Mouse (Mus musculus) ES-E14 (cell line): ENCODE results near the gene Ptprm. TPM values are rescaled to one million over a fixed set of nuclear protein-coding genes. Genes with fewer than 3 reads are reported as not detected.

Experiments
- DNase-seq: peaks from one replicate; pipeline ENCODE4 v3.0.0-alpha.2; 2013; ENCODE audit warnings: low read depth, low spot score
- H3K27ac ChIP-seq: 2 replicates; pipeline ENCODE4 v1.5.1; 2012; ENCODE audit warnings: low read depth, mild to moderate bottlenecking, low read length, moderate library complexity, mixed read lengths; ENCODE audit not compliant: poor library complexity, insufficient read depth, severe bottlenecking
- H3K36me3 ChIP-seq: 2 replicates; pipeline ENCODE4 v1.6.1; 2012; ENCODE audit warnings: mild to moderate bottlenecking, low read length, moderate library complexity, mixed read lengths; ENCODE audit not compliant: control insufficient read depth, poor library complexity, insufficient read depth, severe bottlenecking
- H3K4me1 ChIP-seq, 2 experiments: fragments of 150-350 bp in 1 of 2; sonication (generic) in 1 of 2; 2 replicates each; pipeline ENCODE4 v1.6.1; 2012; ENCODE audit warnings: low read length in 2 of 2, mild to moderate bottlenecking in 1 of 2, mixed read lengths in 1 of 2; ENCODE audit not compliant: control insufficient read depth in 2 of 2, insufficient read depth in 2 of 2, poor library complexity in 1 of 2
- H3K4me3 ChIP-seq, 2 experiments: fragments of 150-350 bp in 1 of 2; sonication (generic) in 1 of 2; 2 replicates each; pipeline ENCODE4 v1.5.1; 2012; ENCODE audit warnings: low read length in 2 of 2, low read depth in 1 of 2, mild to moderate bottlenecking in 1 of 2, mixed read lengths in 1 of 2; ENCODE audit not compliant: insufficient read depth in 1 of 2, poor library complexity in 1 of 2, severe bottlenecking in 1 of 2
- H3K9ac ChIP-seq: 2 replicates; pipeline ENCODE4 v1.6.1; 2012; ENCODE audit warnings: low read depth, mild to moderate bottlenecking, low read length, mixed read lengths; ENCODE audit not compliant: poor library complexity, insufficient read depth, severe bottlenecking
- H3K9me3 ChIP-seq: fragments of 150-350 bp; sonication (generic); 2 replicates; pipeline ENCODE4 v1.6.1; 2012; ENCODE audit warnings: low read depth, mild to moderate bottlenecking, low read length; ENCODE audit not compliant: control insufficient read depth, insufficient read depth
- CHD2 ChIP-seq: IDR thresholded peaks from 2 replicates; pipeline ENCODE4 v1.6.1; 2014; ENCODE audit warnings: mild to moderate bottlenecking, low read depth, low read length, inconsistent platforms
- HCFC1 ChIP-seq: IDR thresholded peaks from 2 replicates; pipeline ENCODE4 v1.6.1; 2012; ENCODE audit warnings: low read length, inconsistent platforms, borderline replicate concordance; ENCODE audit not compliant: insufficient read depth
- MAFK ChIP-seq: IDR thresholded peaks from 2 replicates; pipeline ENCODE4 v1.6.1; 2014; ENCODE audit warnings: mild to moderate bottlenecking, low read depth, low read length, inconsistent platforms; ENCODE audit not compliant: insufficient read depth
- ZC3H11A ChIP-seq: IDR thresholded peaks from 2 replicates; pipeline ENCODE4 v1.6.1; 2012; ENCODE audit warnings: low read depth, mild to moderate bottlenecking, inconsistent platforms, low read length, borderline replicate concordance
- ZNF384 ChIP-seq: IDR thresholded peaks from 2 replicates; pipeline ENCODE4 v1.6.1; 2012; ENCODE audit warnings: low read depth, low read length, inconsistent platforms
- in situ Hi-C, 2 experiments: fragments of 600-800 bp; cut with MboI; formaldehyde crosslinking; loops; one replicate each; pipeline ENCODE4 v1.15.1; 2025; ENCODE audit warnings: low sequenced_read_pairs in 2 of 2, inconsistent platforms in 1 of 2; ENCODE audit not compliant: unreplicated experiment in 2 of 2
- total RNA-seq: library from RNA; depleted of rRNA; stranded (reverse); fragments of 300-350 nt; gene quantifications from 2 replicates; pipeline ENCODE4 v1.2.3, GENCODE M21; 2012

Gene Ptprm
- total RNA-seq, 1 experiment, result 2.9 TPM

DNA sequence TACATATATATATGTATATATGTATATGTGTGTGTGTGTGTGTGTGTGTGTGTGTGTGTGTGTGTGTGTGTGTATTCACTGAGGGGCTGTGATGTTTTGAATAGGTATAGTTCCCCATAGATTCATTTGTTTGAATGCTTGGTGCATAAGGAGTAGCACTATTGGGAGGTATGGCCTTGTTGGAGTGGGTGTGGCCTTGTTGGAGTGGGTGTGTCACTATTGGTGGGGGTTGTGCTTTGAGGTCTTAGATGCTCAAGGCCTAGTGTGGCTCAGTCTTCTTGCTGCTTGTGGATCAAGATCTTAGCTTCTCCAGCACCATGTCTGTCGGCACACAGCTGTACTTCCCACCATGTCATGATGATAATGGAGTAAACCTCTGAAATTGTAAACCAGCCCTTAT lies 138.9 kb downstream of the Ptprm start:
- Histone ChIP-seq H3K36me3 (no peaks in the 10 kb centered on the region), H3K9ac (no peak overlapping the region), H3K4me1 (peaks cover 0 to 4% of the 10 kb centered on the region in 2 experiments; a peak in 1 of 4 replicates), H3K4me3 (no peak overlapping the region), H3K9me3 (no peaks in the 10 kb centered on the region), H3K27ac (no peak overlapping the region)
- DNase-seq, result no peak
- in situ Hi-C loops, result no loop called here
- TF ChIP-seq ZC3H11A (no peak), CHD2 (no peak), MAFK (no peak), HCFC1 (no peak), ZNF384 (no peak)

DNA sequence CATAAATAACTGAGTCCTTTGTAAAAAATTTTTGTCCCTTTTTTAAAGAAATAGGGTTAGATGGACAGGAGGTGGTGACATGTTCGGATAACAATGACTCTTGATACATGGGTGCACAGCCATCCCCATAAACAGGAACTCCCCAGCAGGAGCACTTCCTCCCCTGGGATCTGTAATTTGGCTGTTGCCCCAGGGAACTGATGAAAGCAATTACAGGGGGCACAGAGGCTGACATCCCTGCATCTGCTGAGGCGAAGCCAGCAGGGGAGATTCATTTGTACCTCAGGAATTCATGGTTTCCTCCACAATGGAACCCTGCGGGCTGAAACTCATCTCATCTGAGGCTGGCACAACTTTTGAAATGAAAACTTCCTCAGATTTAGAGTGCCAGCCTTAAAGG lies 140.5 kb downstream of the Ptprm start:
- Histone ChIP-seq H3K9me3 (no peaks in the 10 kb centered on the region), H3K27ac (no peak overlapping the region), H3K36me3 (no peaks in the 10 kb centered on the region), H3K4me1 (no peaks in the 10 kb centered on the region), H3K4me3 (no peak overlapping the region), H3K9ac (no peak overlapping the region)
- in situ Hi-C loops, result no loop called here
- DNase-seq, result no peak
- TF ChIP-seq ZC3H11A (no peak), ZNF384 (no peak), CHD2 (no peak), HCFC1 (no peak), MAFK (no peak)

DNA sequence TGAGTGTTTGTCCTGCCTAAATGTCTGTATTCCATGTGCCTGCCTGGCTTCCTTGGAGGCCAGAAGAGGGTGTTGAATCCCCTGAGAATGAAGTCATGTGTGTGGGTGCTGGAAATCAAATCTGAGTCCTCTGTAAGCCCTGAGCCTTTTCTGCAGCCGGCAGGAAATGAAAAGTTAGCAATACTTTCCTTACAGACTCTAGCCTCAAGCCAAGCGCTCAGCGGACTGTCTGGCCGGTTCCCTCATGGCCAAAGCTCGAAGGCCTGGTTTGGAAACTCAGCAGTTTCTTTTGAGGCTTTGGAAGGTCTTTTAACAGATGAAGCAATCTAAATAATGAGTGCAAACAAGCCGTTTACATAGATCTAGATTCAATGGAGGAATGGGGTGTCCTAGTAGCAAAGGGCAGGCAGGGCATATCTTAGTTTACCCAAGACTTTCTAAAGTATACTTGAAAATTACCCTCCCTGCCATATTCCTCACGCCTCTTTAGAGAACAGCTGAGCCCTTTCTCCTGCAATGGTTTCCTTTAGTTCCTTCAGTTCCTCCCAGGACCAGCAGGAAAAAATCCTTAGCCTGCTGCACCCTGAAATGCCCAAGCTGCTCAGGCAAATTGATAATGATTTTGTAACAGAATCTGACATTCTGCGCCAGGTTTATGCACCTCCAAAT lies 144.4 kb downstream of the Ptprm start:
- in situ Hi-C loops, result no loop called here
- Histone ChIP-seq H3K9me3 (no peaks in the 10 kb centered on the region), H3K27ac (no peak overlapping the region), H3K4me3 (no peak overlapping the region), H3K9ac (no peak overlapping the region), H3K36me3 (no peaks in the 10 kb centered on the region), H3K4me1 (no peaks in the 10 kb centered on the region)
- TF ChIP-seq ZC3H11A, result no peak
- no peak for TF ChIP-seq ZNF384
- no peak for TF ChIP-seq HCFC1
- no peak for TF ChIP-seq CHD2
- TF ChIP-seq MAFK, result no peak
- DNase-seq, result no peak

DNA sequence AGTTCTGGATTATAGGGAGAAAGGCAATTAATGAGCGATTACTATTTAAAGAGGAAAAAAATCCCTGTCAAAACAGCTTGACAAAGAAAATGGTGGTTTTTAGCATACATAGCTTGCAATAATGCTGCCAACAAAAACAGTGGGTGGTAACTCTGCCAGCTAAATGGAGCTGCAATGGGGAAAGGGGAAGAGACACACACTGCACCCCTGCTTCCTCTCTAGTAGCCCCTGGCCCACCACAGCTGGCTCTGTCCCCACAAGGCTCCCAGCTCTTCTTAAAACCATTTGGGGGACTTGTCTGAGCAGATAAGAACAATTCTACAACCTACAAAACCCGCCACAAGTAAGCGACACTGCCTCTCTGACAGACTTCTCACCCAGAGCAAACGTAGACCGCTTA lies 145.7 kb downstream of the Ptprm start:
- DNase-seq, result no peak
- Histone ChIP-seq H3K36me3 (no peaks in the 10 kb centered on the region), H3K4me1 (no peaks in the 10 kb centered on the region), H3K9ac (no peak overlapping the region), H3K4me3 (no peak overlapping the region), H3K9me3 (no peaks in the 10 kb centered on the region), H3K27ac (no peak overlapping the region)
- in situ Hi-C loops, result no loop called here
- TF ChIP-seq ZNF384, result no peak
- no peak for TF ChIP-seq HCFC1
- TF ChIP-seq ZC3H11A, result no peak
- no peak for TF ChIP-seq MAFK
- no peak for TF ChIP-seq CHD2

DNA sequence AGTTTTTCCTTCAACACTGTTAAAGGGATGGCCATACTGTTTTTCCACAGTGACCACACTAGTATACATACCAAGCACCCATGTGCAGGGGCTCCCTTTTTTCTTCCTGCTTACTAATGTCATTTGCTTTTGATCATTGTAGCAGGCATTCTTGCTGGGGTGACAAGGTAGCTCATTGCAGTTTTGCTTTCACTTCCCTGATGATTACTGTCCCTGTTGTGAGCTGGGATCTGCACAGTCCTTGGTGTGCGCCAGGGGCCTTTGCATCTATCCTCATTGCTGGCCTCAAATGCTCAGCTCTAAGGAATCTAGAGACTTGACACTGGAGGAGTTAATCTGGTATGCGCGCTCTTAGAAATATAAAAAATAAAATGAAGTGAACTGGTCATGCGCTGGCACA lies 147.3 kb downstream of the Ptprm start:
- H3K4me3 ChIP-seq, result no peak overlapping the region
- in situ Hi-C loops, result no loop called here
- H3K4me1 ChIP-seq, result no peaks in the 10 kb centered on the region
- H3K9ac ChIP-seq, result no peak overlapping the region
- no peak for TF ChIP-seq CHD2
- TF ChIP-seq ZNF384, result no peak
- TF ChIP-seq HCFC1, result no peak
- no peak for TF ChIP-seq ZC3H11A
- no peak for TF ChIP-seq MAFK
- no peak overlapping the region for H3K27ac ChIP-seq
- no peak for DNase-seq
- no peaks in the 10 kb centered on the region for H3K36me3 ChIP-seq
- H3K9me3 ChIP-seq, result no peaks in the 10 kb centered on the region
